Mouse (Mus musculus) hindbrain, embryonic 16.5 days (tissue): ENCODE results near the gene Tgfbr3. TPM values are rescaled to one million over a fixed set of nuclear protein-coding genes. Genes with fewer than 3 reads are reported as not detected.

ENCODE experiments used
- ATAC-seq: fragments of 200-750 bp; cut with Nextera tagmentation; 2 replicates; pipeline ENCODE4 v1.8.0; 2017; ENCODE audit warnings: moderate TSS enrichment, moderate library complexity
- H3K27ac ChIP-seq: fragments of 300-500 bp; sonication (generic); 2 replicates; pipeline ENCODE4 v1.5.1; 2014; ENCODE audit warnings: low read depth, mild to moderate bottlenecking, control low read depth, low read length, moderate library complexity
- H3K27me3 ChIP-seq: fragments of 300-500 bp; sonication (generic); replicated peaks from 2 replicates; pipeline ENCODE4 v1.6.1; 2014; ENCODE audit warnings: low read length; ENCODE audit not compliant: control insufficient read depth, insufficient read depth
- H3K36me3 ChIP-seq: fragments of 300-500 bp; sonication (generic); 2 replicates; pipeline ENCODE4 v1.6.1; 2014; ENCODE audit warnings: mild to moderate bottlenecking, low read length, moderate library complexity, mixed read lengths; ENCODE audit not compliant: control insufficient read depth, insufficient read depth
- H3K4me1 ChIP-seq: fragments of 300-500 bp; sonication (generic); 2 replicates; pipeline ENCODE4 v1.6.1; 2014; ENCODE audit warnings: low read depth, low read length; ENCODE audit not compliant: control insufficient read depth, insufficient read depth
- H3K4me2 ChIP-seq: fragments of 300-500 bp; sonication (generic); 2 replicates; pipeline ENCODE4 v1.6.1; 2014; ENCODE audit warnings: mild to moderate bottlenecking, low read length, control low read depth, moderate library complexity
- H3K4me3 ChIP-seq: fragments of 300-500 bp; sonication (generic); 2 replicates; pipeline ENCODE4 v1.5.1; 2014; ENCODE audit warnings: mild to moderate bottlenecking, low read length, control low read depth, moderate library complexity
- H3K9ac ChIP-seq: fragments of 300-500 bp; sonication (generic); 2 replicates; pipeline ENCODE4 v1.6.1; 2014; ENCODE audit warnings: low read depth, mild to moderate bottlenecking, control low read depth, low read length, moderate library complexity
- H3K9me3 ChIP-seq: fragments of 300-500 bp; sonication (generic); 2 replicates; pipeline ENCODE4 v1.6.1; 2014; ENCODE audit warnings: mild to moderate bottlenecking, low read length, moderate library complexity; ENCODE audit not compliant: control insufficient read depth
- WGBS: fragments of 180-500 bp; shearing (Covaris S2); extraction: QIAGEN DNeasy Blood & Tissue Kit; methylation state at CpG from one replicate; pipeline ENCODE4 v1.1.7; 2014; 5-methylcytosine and 5-hydroxymethylcytosine counted together
- polyA plus RNA-seq: library from polyadenylated mRNA; unstranded; fragments of >200 nt; fragmentation: Nextera tagmentation; extraction: Ambion mirVana; gene quantifications from 2 replicates; pipeline ENCODE4 v1.2.1, GENCODE M21; 2015

The Tgfbr3 gene
- polyA plus RNA-seq, 1 experiment from 2014 or later = 5.9 TPM

GRCm38 (mm10) chr5:107167373-107167772, 122.1 kb downstream of the Tgfbr3 start:
- H3K4me2 ChIP-seq = peak overlapping the region; percentile 49
- no peaks in the 10 kb centered on the region for H3K9me3 ChIP-seq
- no peak overlapping the region; the same call in 1 of the 2 replicates for H3K27ac ChIP-seq
- no peak overlapping the region for H3K9ac ChIP-seq
- H3K4me3 ChIP-seq = no peak overlapping the region; the same call in 1 of the 2 replicates
- H3K4me1 ChIP-seq = no peaks in the 10 kb centered on the region; the same call in 1 of the 2 replicates
- H3K27me3 ChIP-seq = no peaks in the 10 kb centered on the region
- 38% methylated on average over 12 of the region's 12 CpGs for WGBS
- no peak for ATAC-seq
- H3K36me3 ChIP-seq = no peaks in the 10 kb centered on the region

- no peaks in the 10 kb centered on the region for H3K9me3 ChIP-seq
- no peak overlapping the region for H3K9ac ChIP-seq
- H3K36me3 ChIP-seq = no peaks in the 10 kb centered on the region
- no peak overlapping the region for H3K27ac ChIP-seq
- H3K4me2 ChIP-seq = peak overlapping the region; percentile 49
- no peaks in the 10 kb centered on the region for H3K27me3 ChIP-seq
- 78% methylated on average over 11 of the region's 11 CpGs for WGBS
- ATAC-seq = no peak; the same call in 1 of the 2 replicates
- no peaks in the 10 kb centered on the region; the same call in 1 of the 2 replicates for H3K4me1 ChIP-seq
- H3K4me3 ChIP-seq = no peak overlapping the region
Observed at GRCm38 (mm10) chr5:107166659-107167370, 122.6 kb downstream of the Tgfbr3 start.

DNA sequence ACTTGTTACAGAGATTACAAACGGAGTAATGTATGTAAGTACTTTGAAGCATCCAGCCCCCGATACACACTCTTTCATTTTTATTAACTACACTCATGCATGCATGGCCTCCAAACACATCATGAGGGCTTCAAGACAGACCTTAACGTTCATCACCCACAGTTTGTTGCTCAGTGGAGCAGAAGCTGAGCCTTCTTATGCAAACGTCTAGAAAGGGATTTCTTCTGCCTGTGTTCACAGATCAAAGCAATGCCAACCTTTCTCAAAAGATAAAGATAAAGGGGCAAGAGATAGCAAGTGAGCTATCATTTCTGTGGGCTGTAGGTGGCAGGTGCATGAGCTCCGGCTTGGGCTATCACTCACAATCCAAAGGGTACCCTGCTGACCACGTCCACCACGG, 123.7 kb downstream of the Tgfbr3 start:
- no peaks in the 10 kb centered on the region for H3K36me3 ChIP-seq
- H3K4me2 ChIP-seq = no peak overlapping the region
- ATAC-seq = no peak
- H3K27me3 ChIP-seq = no peaks in the 10 kb centered on the region
- no peak overlapping the region for H3K9ac ChIP-seq
- no peaks in the 10 kb centered on the region; the same call in 1 of the 2 replicates for H3K4me1 ChIP-seq
- no peak overlapping the region for H3K4me3 ChIP-seq
- no peak overlapping the region for H3K27ac ChIP-seq
- no peaks in the 10 kb centered on the region for H3K9me3 ChIP-seq
- 74% methylated on average over 7 of the region's 7 CpGs for WGBS

GRCm38 (mm10) chr5:107165271-107165670, 124.2 kb downstream of the Tgfbr3 start:
- Histone ChIP-seq H3K4me1 (no peaks in the 10 kb centered on the region; the same call in 1 of the 2 replicates), H3K36me3 (no peaks in the 10 kb centered on the region), H3K4me2 (no peak overlapping the region), H3K27ac (no peak overlapping the region), H3K9me3 (no peaks in the 10 kb centered on the region), H3K27me3 (no peaks in the 10 kb centered on the region), H3K4me3 (no peak overlapping the region), H3K9ac (no peak overlapping the region)
- no peak for ATAC-seq
- WGBS = 88% methylated on average over 5 of the region's 5 CpGs

GRCm38 (mm10) chr5:107164856-107165255, 124.6 kb downstream of the Tgfbr3 start:
- Histone ChIP-seq H3K4me3 (no peak overlapping the region), H3K4me2 (no peak overlapping the region), H3K9me3 (no peaks in the 10 kb centered on the region), H3K27me3 (no peaks in the 10 kb centered on the region), H3K9ac (no peak overlapping the region), H3K27ac (no peak overlapping the region), H3K4me1 (no peaks in the 10 kb centered on the region; the same call in 1 of the 2 replicates), H3K36me3 (no peaks in the 10 kb centered on the region)
- 87% methylated on average over 4 of the region's 4 CpGs for WGBS
- no peak for ATAC-seq

- no peaks in the 10 kb centered on the region for H3K36me3 ChIP-seq
- 89% methylated on average over 4 of the region's 4 CpGs for WGBS
- H3K9ac ChIP-seq = no peak overlapping the region
- ATAC-seq = no peak
- no peaks in the 10 kb centered on the region for H3K9me3 ChIP-seq
- no peak overlapping the region for H3K27ac ChIP-seq
- peaks cover 3% of the 10 kb centered on the region; the same call in 1 of the 2 replicates for H3K4me1 ChIP-seq
- H3K4me3 ChIP-seq = no peak overlapping the region
- no peak overlapping the region for H3K4me2 ChIP-seq
- H3K27me3 ChIP-seq = no peaks in the 10 kb centered on the region
Observed at GRCm38 (mm10) chr5:107164146-107164545, 125.3 kb downstream of the Tgfbr3 start.

DNA sequence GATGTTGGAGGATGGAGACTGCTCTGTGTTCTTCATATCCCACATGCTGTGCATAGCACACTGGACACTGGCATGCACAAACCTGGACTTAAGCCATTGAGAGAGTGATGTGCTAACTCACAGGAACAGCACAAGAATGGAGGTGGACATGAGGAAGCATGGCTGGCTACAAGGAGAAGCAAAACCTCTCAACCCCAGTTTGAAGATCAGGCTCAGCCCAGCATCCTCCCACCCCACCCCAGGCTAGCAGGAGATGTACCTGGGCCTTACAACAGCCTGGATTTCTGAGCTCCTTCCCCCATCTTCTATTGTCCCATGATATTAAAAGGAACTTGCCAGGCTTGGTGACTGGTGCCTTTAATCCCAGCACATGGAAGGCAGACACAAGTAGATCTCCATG, 126.1 kb downstream of the Tgfbr3 start:
- no peaks in the 10 kb centered on the region for H3K9me3 ChIP-seq
- ATAC-seq = no peak
- H3K9ac ChIP-seq = no peak overlapping the region
- H3K4me1 ChIP-seq = peaks cover 8% of the 10 kb centered on the region
- no peaks in the 10 kb centered on the region for H3K36me3 ChIP-seq
- H3K4me3 ChIP-seq = no peak overlapping the region
- no peaks in the 10 kb centered on the region for H3K27me3 ChIP-seq
- H3K4me2 ChIP-seq = no peak overlapping the region
- no peak overlapping the region for H3K27ac ChIP-seq

GRCm38 (mm10) chr5:107162812-107163211, 126.6 kb downstream of the Tgfbr3 start:
- Histone ChIP-seq H3K4me2 (no peak overlapping the region), H3K9ac (no peak overlapping the region), H3K4me3 (no peak overlapping the region), H3K9me3 (no peaks in the 10 kb centered on the region), H3K4me1 (peaks cover 8% of the 10 kb centered on the region), H3K27me3 (no peaks in the 10 kb centered on the region), H3K27ac (no peak overlapping the region), H3K36me3 (no peaks in the 10 kb centered on the region)
- no peak for ATAC-seq
- 78% methylated on average over 6 of the region's 6 CpGs for WGBS

DNA sequence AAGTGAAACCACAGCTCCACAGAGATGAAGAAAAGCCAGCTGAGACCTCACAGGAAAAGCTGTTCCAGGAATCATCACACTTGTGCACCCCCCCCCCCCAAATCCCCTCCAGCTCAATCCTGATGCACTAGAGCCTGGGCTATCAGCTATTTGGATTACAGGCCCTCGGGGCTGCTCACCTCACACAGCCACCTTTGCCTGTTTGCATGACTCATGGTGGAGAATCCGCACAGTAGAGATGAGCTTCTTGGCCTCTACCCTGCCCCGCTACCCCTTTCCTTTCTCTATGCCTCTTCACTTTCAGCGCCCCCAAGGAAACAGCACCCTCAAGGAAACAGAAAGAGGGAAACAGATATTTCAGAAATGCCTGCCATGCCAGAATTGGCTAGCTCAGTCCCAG, 127.1 kb downstream of the Tgfbr3 start:
- Histone ChIP-seq H3K4me3 (no peak overlapping the region), H3K36me3 (no peaks in the 10 kb centered on the region), H3K4me1 (peaks cover 8% of the 10 kb centered on the region), H3K9me3 (no peaks in the 10 kb centered on the region), H3K27ac (no peak overlapping the region), H3K27me3 (no peaks in the 10 kb centered on the region), H3K4me2 (no peak overlapping the region), H3K9ac (no peak overlapping the region)
- ATAC-seq = no peak
- 91% methylated on average over 4 of the region's 4 CpGs for WGBS
